Mouse (Mus musculus) embryonic facial prominence, embryonic 10.5 days (tissue): Measurements from ENCODE around the gene Slc44a3. TPM values are rescaled to one million over a fixed set of nuclear protein-coding genes. Genes with fewer than 3 reads are reported as not detected.
A peak's percentile ranks its signal among the peaks of the same experiment; 100 is the strongest.

ENCODE experiments used
- DNase-seq: peaks from one replicate; pipeline ENCODE4 v3.0.0-alpha.2; 2017; ENCODE audit warnings: low spot score
- H3K27ac ChIP-seq: fragments of 300-500 bp; sonication (generic); replicated peaks from 2 replicates; pipeline ENCODE4 v1.5.1; 2016; ENCODE audit warnings: mild to moderate bottlenecking
- H3K27me3 ChIP-seq: fragments of 300-500 bp; sonication (generic); replicated peaks from 2 replicates; pipeline ENCODE4 v1.6.1; 2016; ENCODE audit warnings: low read depth, mild to moderate bottlenecking; ENCODE audit not compliant: poor library complexity, severe bottlenecking
- H3K36me3 ChIP-seq: fragments of 300-500 bp; sonication (generic); replicated peaks from 2 replicates; pipeline ENCODE4 v1.6.1; 2016; ENCODE audit warnings: mild to moderate bottlenecking, moderate library complexity
- H3K4me1 ChIP-seq: fragments of 300-500 bp; sonication (generic); 2 replicates; pipeline ENCODE4 v1.6.1; 2016
- H3K4me3 ChIP-seq: fragments of 300-500 bp; sonication (generic); 2 replicates; pipeline ENCODE4 v1.5.1; 2016; ENCODE audit warnings: mild to moderate bottlenecking, moderate library complexity
- H3K9me3 ChIP-seq: fragments of 300-500 bp; sonication (generic); 2 replicates; pipeline ENCODE4 v1.6.1; 2016; ENCODE audit warnings: mild to moderate bottlenecking
- WGBS: fragments of 180-500 bp; shearing (Covaris S2); methylation state at CpG from one replicate; pipeline ENCODE4 v1.1.7; 2016; 5-methylcytosine and 5-hydroxymethylcytosine counted together
- polyA plus RNA-seq: library from polyadenylated mRNA; unstranded; fragments of >200 nt; fragmentation: Nextera tagmentation; extraction: Ambion mirVana; gene quantifications from 2 replicates; pipeline ENCODE4 v1.2.1, GENCODE M21; 2016

Gene Slc44a3
- 0.83 and 1.6 TPM in 2 replicates for polyA plus RNA-seq

- WGBS, result 3% methylated on average over 24 of the region's 24 CpGs
- no peaks in the 10 kb centered on the region for H3K9me3 ChIP-seq
Measured at GRCm38 (mm10) chr3:121532176-121532575, at the start of gene Slc44a3. Slc44a3 (minus strand) TSS chr3:121532404.

DNA sequence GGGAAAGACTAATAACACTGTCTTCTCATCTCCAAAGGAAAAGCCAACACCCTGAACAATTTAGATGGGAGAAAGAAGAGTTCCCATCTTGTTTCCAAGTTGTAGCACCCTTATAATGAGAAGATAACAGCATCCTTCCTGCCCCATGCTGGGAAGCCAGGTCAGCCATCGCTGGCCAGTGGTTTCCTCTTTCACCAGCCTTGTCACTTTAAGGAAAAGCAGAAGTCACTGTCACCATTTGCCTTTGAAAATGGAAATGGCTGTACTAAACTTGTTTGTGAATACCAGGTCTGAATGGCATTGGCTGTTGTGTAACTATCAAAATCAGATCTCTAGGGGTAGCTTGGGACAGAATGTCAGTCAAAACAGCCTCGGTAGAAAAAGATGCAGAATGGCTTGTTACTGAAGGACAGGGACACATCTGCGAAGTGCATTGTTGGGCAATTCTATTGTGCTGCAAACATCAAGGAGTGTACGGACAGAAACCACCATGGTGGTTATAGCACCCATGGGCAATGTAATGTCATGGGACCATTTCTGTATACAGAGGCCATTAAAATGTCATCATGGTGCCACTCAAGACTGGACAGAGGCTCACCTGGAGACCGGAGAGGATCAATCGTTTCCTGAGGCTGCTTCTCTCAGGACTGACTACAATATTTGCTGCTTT lies 47.8 kb upstream of the Slc44a3 start:
- 88% methylated on average over 6 of the region's 6 CpGs for WGBS
- Histone ChIP-seq H3K9me3 (no peaks in the 10 kb centered on the region), H3K27ac (no peak overlapping the region), H3K4me3 (no peak overlapping the region), H3K4me1 (peaks cover 44% of the 10 kb centered on the region), H3K36me3 (no peaks in the 10 kb centered on the region), H3K27me3 (no peaks in the 10 kb centered on the region)
- no peak for DNase-seq

More at GRCm38 (mm10) chr3:121532176-121532575, at the start of gene Slc44a3:
- Histone ChIP-seq H3K27me3 (peaks cover 49% of the 10 kb centered on the region), H3K36me3 (no peaks in the 10 kb centered on the region), H3K4me1 (peaks cover 18% of the 10 kb centered on the region), H3K27ac (peak within 1 kb of the TSS; percentile 57), H3K4me3 (peak within 1 kb of the TSS; percentile 53)
- peak; percentile 41 for DNase-seq

- 88% methylated on average over 5 of the region's 5 CpGs for WGBS
- H3K4me3 ChIP-seq, result no peak overlapping the region
- H3K27me3 ChIP-seq, result no peaks in the 10 kb centered on the region
- H3K27ac ChIP-seq, result no peak overlapping the region
- H3K36me3 ChIP-seq, result no peaks in the 10 kb centered on the region
- DNase-seq, result no peak
- no peaks in the 10 kb centered on the region for H3K9me3 ChIP-seq
- peaks cover 38% of the 10 kb centered on the region for H3K4me1 ChIP-seq
Measured at GRCm38 (mm10) chr3:121579402-121579801, 47.2 kb upstream of the Slc44a3 start.

DNA sequence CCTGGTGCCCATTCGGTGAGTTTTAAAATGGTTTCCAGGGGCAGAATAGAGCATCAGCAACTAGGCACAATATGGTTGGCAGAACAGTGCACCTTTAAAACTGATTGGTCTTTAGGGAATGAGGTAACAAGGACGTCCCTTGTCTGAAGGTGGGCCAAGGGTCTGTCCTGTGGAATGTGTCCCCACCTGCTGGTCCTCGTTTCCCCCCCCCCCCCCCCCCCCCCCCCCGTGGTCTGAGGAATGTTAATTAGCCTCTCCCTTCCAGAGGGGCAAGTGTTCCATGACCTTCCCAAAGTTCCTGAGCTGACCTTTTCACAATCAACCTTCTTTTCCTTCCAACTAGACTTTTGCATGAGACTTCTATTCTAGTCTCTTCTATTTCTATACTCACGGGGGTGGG lies 46.5 kb upstream of the Slc44a3 start:
- H3K9me3 ChIP-seq, result no peaks in the 10 kb centered on the region
- 54% methylated on average over 4 of the region's 5 CpGs for WGBS
- DNase-seq, result no peak
- H3K4me1 ChIP-seq, result peaks cover 31% of the 10 kb centered on the region
- no peak overlapping the region for H3K4me3 ChIP-seq
- H3K27me3 ChIP-seq, result no peaks in the 10 kb centered on the region
- no peak overlapping the region for H3K27ac ChIP-seq
- no peaks in the 10 kb centered on the region for H3K36me3 ChIP-seq

DNA sequence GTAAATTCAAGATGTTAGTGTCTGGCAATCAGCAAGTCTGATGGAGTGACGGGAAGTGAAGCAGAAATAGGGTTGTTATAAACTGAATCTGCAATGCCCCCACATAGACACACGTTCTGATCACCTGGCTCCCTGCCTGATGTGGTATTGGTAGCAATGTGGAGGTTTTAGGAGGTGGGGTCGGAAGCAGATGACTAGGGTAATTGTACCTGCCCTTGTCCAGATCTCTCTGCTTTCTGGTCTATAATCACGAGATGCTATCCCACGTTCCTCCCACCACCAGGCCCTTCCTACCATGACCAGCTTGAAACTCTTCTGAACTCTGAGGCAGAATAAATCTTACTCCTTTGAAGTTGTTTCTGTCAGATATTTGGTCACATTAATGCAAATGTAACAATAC lies 45.4 kb upstream of the Slc44a3 start:
- H3K9me3 ChIP-seq, result no peaks in the 10 kb centered on the region
- no peaks in the 10 kb centered on the region for H3K36me3 ChIP-seq
- WGBS, result 71% methylated on average over 5 of the region's 5 CpGs
- H3K4me3 ChIP-seq, result no peak overlapping the region
- H3K27ac ChIP-seq, result peak overlapping the region; percentile 81
- no peaks in the 10 kb centered on the region for H3K27me3 ChIP-seq
- H3K4me1 ChIP-seq, result peaks cover 25% of the 10 kb centered on the region
- no peak for DNase-seq

- H3K4me1 ChIP-seq, result peaks cover 25% of the 10 kb centered on the region
- DNase-seq, result peak; percentile 89
- H3K9me3 ChIP-seq, result no peaks in the 10 kb centered on the region
- WGBS, result 23% methylated on average over 10 of the region's 10 CpGs
- H3K4me3 ChIP-seq, result no peak overlapping the region
- no peaks in the 10 kb centered on the region for H3K27me3 ChIP-seq
- H3K27ac ChIP-seq, result peak overlapping the region; percentile 81
- no peaks in the 10 kb centered on the region for H3K36me3 ChIP-seq
Measured at GRCm38 (mm10) chr3:121577032-121577591, 44.9 kb upstream of the Slc44a3 start.

DNA sequence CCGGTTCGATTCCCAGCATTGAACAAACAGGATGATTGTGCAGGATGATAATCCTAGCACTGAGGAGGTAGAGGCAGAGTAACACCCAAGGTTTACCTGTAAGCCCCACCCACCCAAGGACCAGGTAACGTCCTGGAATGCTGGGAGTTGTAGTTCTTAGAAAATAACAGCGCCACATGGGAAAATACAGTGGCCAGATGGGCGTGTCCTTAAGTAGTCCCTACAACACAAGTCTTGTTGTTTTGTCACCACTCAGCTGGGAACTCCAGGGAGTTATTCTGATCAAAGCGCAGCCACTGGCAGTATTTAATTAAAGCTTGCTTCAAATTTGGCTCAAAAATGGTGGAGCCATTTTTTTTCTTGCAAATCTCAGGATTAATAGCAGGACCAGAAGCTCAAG lies 44.2 kb upstream of the Slc44a3 start:
- H3K27ac ChIP-seq, result peak overlapping the region; percentile 40; the same call in 1 of the 2 replicates
- DNase-seq, result no peak
- 50% methylated on average over 6 of the region's 6 CpGs for WGBS

GRCm38 (mm10) chr3:121574386-121574785 lies 42.2 kb upstream of the Slc44a3 start:
- Histone ChIP-seq H3K9me3 (no peaks in the 10 kb centered on the region), H3K27ac (no peak overlapping the region; the same call in 1 of the 2 replicates), H3K27me3 (no peaks in the 10 kb centered on the region), H3K4me3 (no peak overlapping the region), H3K36me3 (no peaks in the 10 kb centered on the region), H3K4me1 (peaks cover 25% of the 10 kb centered on the region)
- DNase-seq, result no peak
- 81% methylated on average over 4 of the region's 4 CpGs for WGBS

More for the DNA sequence above, 44.2 kb upstream of the Slc44a3 start:
- no peaks in the 10 kb centered on the region for H3K36me3 ChIP-seq
- no peaks in the 10 kb centered on the region for H3K27me3 ChIP-seq
- no peaks in the 10 kb centered on the region for H3K9me3 ChIP-seq
- no peak overlapping the region for H3K4me3 ChIP-seq
- peaks cover 25% of the 10 kb centered on the region for H3K4me1 ChIP-seq

GRCm38 (mm10) chr3:121573858-121574257 lies 41.7 kb upstream of the Slc44a3 start:
- no peak overlapping the region; the same call in 1 of the 2 replicates for H3K27ac ChIP-seq
- no peaks in the 10 kb centered on the region for H3K36me3 ChIP-seq
- H3K27me3 ChIP-seq, result no peaks in the 10 kb centered on the region
- no peaks in the 10 kb centered on the region for H3K9me3 ChIP-seq
- WGBS, result 84% methylated on average over 7 of the region's 7 CpGs
- H3K4me3 ChIP-seq, result no peak overlapping the region
- H3K4me1 ChIP-seq, result peaks cover 25% of the 10 kb centered on the region
- DNase-seq, result no peak

DNA sequence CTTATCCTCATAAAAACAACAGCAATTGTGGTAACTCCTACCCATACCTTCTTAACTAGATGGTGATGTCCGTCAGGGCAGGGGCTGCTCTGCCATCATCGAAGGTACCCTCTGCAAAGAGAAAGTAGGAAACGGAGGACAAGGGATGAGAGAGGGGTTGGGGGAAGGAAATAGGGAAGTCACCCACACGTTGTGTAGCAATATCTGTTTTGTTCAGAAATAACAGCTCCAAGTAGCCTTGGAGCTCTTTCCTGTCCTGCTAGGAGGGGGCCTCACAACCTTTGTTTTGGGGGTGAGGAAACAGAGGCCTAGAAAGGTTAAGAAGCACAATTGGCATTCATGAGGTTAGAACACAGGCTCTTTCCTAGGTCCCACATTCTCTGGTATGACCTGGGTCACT lies 39.3 kb upstream of the Slc44a3 start:
- no peaks in the 10 kb centered on the region for H3K27me3 ChIP-seq
- H3K27ac ChIP-seq, result no peak overlapping the region
- no peaks in the 10 kb centered on the region for H3K36me3 ChIP-seq
- no peaks in the 10 kb centered on the region for H3K9me3 ChIP-seq
- no peak overlapping the region for H3K4me3 ChIP-seq
- 89% methylated on average over 4 of the region's 4 CpGs for WGBS
- no peak for DNase-seq
- H3K4me1 ChIP-seq, result peaks cover 8% of the 10 kb centered on the region

GRCm38 (mm10) chr3:121570623-121571022 lies 38.4 kb upstream of the Slc44a3 start:
- Histone ChIP-seq H3K4me1 (no peaks in the 10 kb centered on the region), H3K4me3 (no peak overlapping the region), H3K9me3 (no peaks in the 10 kb centered on the region), H3K36me3 (no peaks in the 10 kb centered on the region), H3K27ac (no peak overlapping the region), H3K27me3 (no peaks in the 10 kb centered on the region)
- DNase-seq, result no peak
- WGBS, result 91% methylated on average over 11 of the region's 11 CpGs

DNA sequence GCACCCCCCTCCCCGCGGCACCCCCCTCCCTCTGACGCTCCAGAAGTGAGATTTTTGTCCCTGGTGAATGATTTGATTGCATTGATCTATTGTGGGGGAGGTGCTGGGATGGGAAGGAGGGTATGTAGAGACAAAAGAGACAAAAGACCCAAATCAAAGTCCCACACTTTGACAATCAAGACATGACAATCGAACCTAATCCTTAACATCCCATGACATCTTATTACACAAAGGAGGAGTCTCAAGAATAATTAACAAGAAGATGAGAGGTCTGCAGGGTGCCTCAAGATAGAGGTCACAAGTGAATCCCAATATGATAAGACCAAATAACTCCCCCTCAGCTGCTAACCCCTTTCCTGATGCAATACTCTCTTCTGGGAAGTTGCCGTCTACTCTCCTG lies 37.6 kb upstream of the Slc44a3 start:
- Histone ChIP-seq H3K36me3 (no peaks in the 10 kb centered on the region), H3K27ac (no peak overlapping the region), H3K4me1 (no peaks in the 10 kb centered on the region), H3K9me3 (no peaks in the 10 kb centered on the region), H3K4me3 (no peak overlapping the region), H3K27me3 (no peaks in the 10 kb centered on the region)
- DNase-seq, result no peak
- WGBS, result 69% methylated on average over 5 of the region's 5 CpGs

DNA sequence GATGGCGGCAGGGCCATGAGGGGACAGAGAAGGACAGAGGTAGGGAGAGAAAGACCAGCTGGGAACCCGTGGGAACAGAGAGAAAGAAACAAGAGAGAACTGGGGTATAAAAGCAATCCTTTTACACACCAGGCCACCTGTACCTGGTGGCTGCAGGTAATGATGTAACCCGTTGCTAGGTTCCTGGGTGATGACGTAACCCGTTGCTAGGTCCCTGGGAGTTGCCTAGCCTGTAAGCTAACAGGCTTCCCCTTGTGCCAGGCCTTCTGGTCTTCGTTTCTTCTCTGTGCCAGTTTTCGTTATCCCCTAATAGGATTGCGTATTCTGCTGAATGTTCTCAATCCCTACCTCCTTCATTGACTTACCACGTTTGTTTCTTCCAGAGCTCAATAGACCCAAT lies 36.8 kb upstream of the Slc44a3 start:
- H3K9me3 ChIP-seq, result no peaks in the 10 kb centered on the region
- no peak for DNase-seq
- WGBS, result 90% methylated on average over 9 of the region's 9 CpGs
- no peaks in the 10 kb centered on the region for H3K4me1 ChIP-seq
- no peak overlapping the region for H3K4me3 ChIP-seq
- no peaks in the 10 kb centered on the region for H3K27me3 ChIP-seq
- H3K27ac ChIP-seq, result no peak overlapping the region
- H3K36me3 ChIP-seq, result no peaks in the 10 kb centered on the region
